Mouse (Mus musculus) midbrain, embryonic 14.5 days (tissue): ENCODE measurements at regions not wholly inside any gene's neighbourhood (a gene's known extent, or its start where the extent isn't known, plus 50 kb on each side); places are given as distances from the start of the nearest gene placed in this dataset.
A peak's percentile ranks its signal among the peaks of the same experiment; 100 is the strongest.

Experiments used
- ATAC-seq: fragments of 200-750 bp; cut with Nextera tagmentation; 2 replicates; pipeline ENCODE4 v1.8.0; 2017; ENCODE audit warnings: moderate number of reproducible peaks, moderate library complexity; ENCODE audit not compliant: low FRiP score, low TSS enrichment
- DNase-seq: peaks from one replicate; pipeline ENCODE4 v3.0.0-alpha.2; 2015
- H3K27ac ChIP-seq: fragments of 300-500 bp; sonication (generic); replicated peaks from 2 replicates; pipeline ENCODE4 v1.5.1; 2014; ENCODE audit warnings: mild to moderate bottlenecking, low read depth, low read length, moderate library complexity
- H3K27me3 ChIP-seq: fragments of 300-500 bp; sonication (generic); 2 replicates; pipeline ENCODE4 v1.6.1; 2014; ENCODE audit warnings: low read length, control low read depth, mixed read lengths; ENCODE audit not compliant: control insufficient read depth, insufficient read depth
- H3K36me3 ChIP-seq: fragments of 300-500 bp; sonication (generic); 2 replicates; pipeline ENCODE4 v1.6.1; 2014; ENCODE audit warnings: low read length, control low read depth; ENCODE audit not compliant: control insufficient read depth, insufficient read depth
- H3K4me1 ChIP-seq: fragments of 300-500 bp; sonication (generic); 2 replicates; pipeline ENCODE4 v1.6.1; 2014; ENCODE audit warnings: mild to moderate bottlenecking, antibody characterized with exemption, low read length, control low read depth; ENCODE audit not compliant: control insufficient read depth, insufficient read depth
- H3K4me2 ChIP-seq: fragments of 300-500 bp; sonication (generic); 2 replicates; pipeline ENCODE4 v1.6.1; 2014; ENCODE audit warnings: mild to moderate bottlenecking, low read length, moderate library complexity
- H3K4me3 ChIP-seq: fragments of 300-500 bp; sonication (generic); replicated peaks from 2 replicates; pipeline ENCODE4 v1.5.1; 2014; ENCODE audit warnings: low read depth, low read length
- H3K9ac ChIP-seq: fragments of 300-500 bp; sonication (generic); replicated peaks from 2 replicates; pipeline ENCODE4 v1.6.1; 2014; ENCODE audit warnings: mild to moderate bottlenecking, low read length, moderate library complexity
- H3K9me3 ChIP-seq: fragments of 300-500 bp; sonication (generic); 2 replicates; pipeline ENCODE4 v1.6.1; 2016; ENCODE audit warnings: low read length, control low read depth, mixed read lengths; ENCODE audit not compliant: control insufficient read depth
- WGBS: fragments of 180-500 bp; shearing (Covaris S2); extraction: QIAGEN DNeasy Blood & Tissue Kit; methylation state at CpG from one replicate; pipeline ENCODE4 v1.1.7; 2014; 5-methylcytosine and 5-hydroxymethylcytosine counted together

- H3K27ac ChIP-seq, result no peak overlapping the region
- H3K4me3 ChIP-seq, result no peak overlapping the region
- no peak overlapping the region for H3K9ac ChIP-seq
- no peak overlapping the region for H3K4me2 ChIP-seq
- no peak for DNase-seq
- ATAC-seq, result no peak
- no peaks in the 10 kb centered on the region for H3K27me3 ChIP-seq
- peaks cover 12% of the 10 kb centered on the region for H3K4me1 ChIP-seq
- H3K9me3 ChIP-seq, result no peaks in the 10 kb centered on the region
- no peaks in the 10 kb centered on the region for H3K36me3 ChIP-seq
- 75% methylated on average over 2 of the region's 2 CpGs for WGBS
Observed at GRCm38 (mm10) chr2:48535453-48535852, 278.5 kb upstream of the Acvr2a start.

- Histone ChIP-seq H3K4me1 (peaks cover 12% of the 10 kb centered on the region), H3K9me3 (no peaks in the 10 kb centered on the region), H3K4me2 (no peak overlapping the region), H3K4me3 (no peak overlapping the region), H3K27me3 (no peaks in the 10 kb centered on the region), H3K9ac (no peak overlapping the region), H3K36me3 (no peaks in the 10 kb centered on the region), H3K27ac (no peak overlapping the region)
- DNase-seq (no peak), ATAC-seq (no peak)
- 78% methylated on average over 4 of the region's 4 CpGs for WGBS
Observed at GRCm38 (mm10) chr2:48536930-48537329, 277.0 kb upstream of the Acvr2a start.

GRCm38 (mm10) chr2:48538668-48539341 lies 275.1 kb upstream of the Acvr2a start:
- no peaks in the 10 kb centered on the region for H3K27me3 ChIP-seq
- peak overlapping the region; percentile 47 for H3K4me2 ChIP-seq
- H3K4me1 ChIP-seq, result peaks cover 12% of the 10 kb centered on the region
- peak overlapping the region; percentile 42 for H3K9ac ChIP-seq
- no peaks in the 10 kb centered on the region for H3K9me3 ChIP-seq
- H3K27ac ChIP-seq, result peak overlapping the region; percentile 61
- H3K36me3 ChIP-seq, result no peaks in the 10 kb centered on the region
- 4% methylated on average over 13 of the region's 13 CpGs for WGBS
- H3K4me3 ChIP-seq, result peak overlapping the region; percentile 24
- peak; percentile 72 for DNase-seq
- peak; percentile 86 for ATAC-seq

- 72% methylated on average over 4 of the region's 4 CpGs for WGBS
- Histone ChIP-seq H3K4me2 (peak overlapping the region; percentile 47), H3K9ac (no peak overlapping the region), H3K27me3 (no peaks in the 10 kb centered on the region), H3K4me3 (no peak overlapping the region), H3K27ac (no peak overlapping the region), H3K9me3 (no peaks in the 10 kb centered on the region), H3K36me3 (no peaks in the 10 kb centered on the region), H3K4me1 (peaks cover 12% of the 10 kb centered on the region)
- DNase-seq, result no peak
- no peak; the same call in 1 of the 2 replicates for ATAC-seq
Observed at GRCm38 (mm10) chr2:48539465-48540055, 274.3 kb upstream of the Acvr2a start.

- no peaks in the 10 kb centered on the region for H3K9me3 ChIP-seq
- no peaks in the 10 kb centered on the region for H3K27me3 ChIP-seq
- H3K4me2 ChIP-seq, result no peak overlapping the region
- no peaks in the 10 kb centered on the region for H3K36me3 ChIP-seq
- no peak overlapping the region for H3K4me3 ChIP-seq
- WGBS, result 76% methylated on average over 4 of the region's 4 CpGs
- DNase-seq, result no peak
- peaks cover 4% of the 10 kb centered on the region; the same call in 1 of the 2 replicates for H3K4me1 ChIP-seq
- ATAC-seq, result no peak
- no peak overlapping the region for H3K27ac ChIP-seq
- H3K9ac ChIP-seq, result no peak overlapping the region
Observed at GRCm38 (mm10) chr2:48544377-48544776, 269.5 kb upstream of the Acvr2a start.

GRCm38 (mm10) chr2:48545072-48545471 lies 268.8 kb upstream of the Acvr2a start:
- DNase-seq (peak; percentile 8), ATAC-seq (no peak)
- no peak overlapping the region for H3K4me3 ChIP-seq
- no peaks in the 10 kb centered on the region for H3K36me3 ChIP-seq
- H3K4me2 ChIP-seq, result no peak overlapping the region
- no peaks in the 10 kb centered on the region for H3K4me1 ChIP-seq
- H3K9ac ChIP-seq, result no peak overlapping the region
- no peak overlapping the region for H3K27ac ChIP-seq
- 66% methylated on average over 4 of the region's 4 CpGs for WGBS
- no peaks in the 10 kb centered on the region for H3K27me3 ChIP-seq
- H3K9me3 ChIP-seq, result no peaks in the 10 kb centered on the region

- Histone ChIP-seq H3K4me2 (no peak overlapping the region), H3K27ac (no peak overlapping the region), H3K36me3 (no peaks in the 10 kb centered on the region), H3K27me3 (no peaks in the 10 kb centered on the region), H3K4me3 (no peak overlapping the region), H3K9me3 (no peaks in the 10 kb centered on the region), H3K4me1 (no peaks in the 10 kb centered on the region), H3K9ac (no peak overlapping the region)
- DNase-seq (no peak), ATAC-seq (no peak)
- whole genome bisulfite sequencing, result 59% methylated on average over 4 of the region's 4 CpGs
Observed at GRCm38 (mm10) chr2:48545679-48546078, 268.2 kb upstream of the Acvr2a start.

GRCm38 (mm10) chr2:48546194-48546593 lies 267.7 kb upstream of the Acvr2a start:
- Histone ChIP-seq H3K4me2 (no peak overlapping the region), H3K36me3 (no peaks in the 10 kb centered on the region), H3K27ac (no peak overlapping the region), H3K4me1 (no peaks in the 10 kb centered on the region), H3K9me3 (no peaks in the 10 kb centered on the region), H3K4me3 (no peak overlapping the region), H3K27me3 (no peaks in the 10 kb centered on the region), H3K9ac (no peak overlapping the region)
- no peak for DNase-seq
- no peak for ATAC-seq
- WGBS, result 95% methylated on average over 4 of the region's 4 CpGs

- ATAC-seq (no peak), DNase-seq (no peak)
- no peak overlapping the region for H3K4me2 ChIP-seq
- no peaks in the 10 kb centered on the region for H3K9me3 ChIP-seq
- H3K27ac ChIP-seq, result no peak overlapping the region
- H3K9ac ChIP-seq, result no peak overlapping the region
- no peaks in the 10 kb centered on the region for H3K27me3 ChIP-seq
- no peaks in the 10 kb centered on the region for H3K36me3 ChIP-seq
- H3K4me1 ChIP-seq, result no peaks in the 10 kb centered on the region
- 79% methylated on average over 3 of the region's 3 CpGs for WGBS
- H3K4me3 ChIP-seq, result no peak overlapping the region
Observed at GRCm38 (mm10) chr2:48556600-48556999, 257.3 kb upstream of the Acvr2a start.
